Mouse (Mus musculus) small intestine, adult 2 months (tissue): ENCODE results near the gene Tmem88b. TPM values are rescaled to one million over a fixed set of nuclear protein-coding genes. Genes with fewer than 3 reads are reported as not detected.

ENCODE experiments used
- H3K27ac ChIP-seq: fragments of 200-500 bp; 2 replicates; pipeline ENCODE4 v1.5.1; 2012; ENCODE audit warnings: low read depth, low read length, control low read depth, inconsistent platforms; ENCODE audit not compliant: insufficient read depth
- H3K27me3 ChIP-seq: fragments of 200-500 bp; 2 replicates; pipeline ENCODE4 v1.6.1; 2012; ENCODE audit warnings: mild to moderate bottlenecking, moderate library complexity, low read length, inconsistent platforms; ENCODE audit not compliant: control insufficient read depth, insufficient read depth
- H3K36me3 ChIP-seq: fragments of 200-500 bp; 2 replicates; pipeline ENCODE4 v1.6.1; 2012; ENCODE audit warnings: mild to moderate bottlenecking, low read length, control low read depth, inconsistent platforms; ENCODE audit not compliant: control insufficient read depth, insufficient read depth
- H3K4me1 ChIP-seq: fragments of 200-500 bp; 2 replicates; pipeline ENCODE4 v1.6.1; 2012; ENCODE audit warnings: low read length, inconsistent platforms, mixed read lengths; ENCODE audit not compliant: control insufficient read depth, insufficient read depth, insufficient read length
- H3K4me3 ChIP-seq: fragments of 200-500 bp; 2 replicates; pipeline ENCODE4 v1.5.1; 2012; ENCODE audit warnings: low read depth, mild to moderate bottlenecking, control low read depth, inconsistent platforms, low read length, moderate library complexity
- CTCF ChIP-seq: fragments of 200-500 bp; IDR thresholded peaks from 2 replicates; pipeline ENCODE4 v1.5.1; 2012; ENCODE audit warnings: low read depth, mild to moderate bottlenecking, control low read depth, inconsistent platforms, low read length, moderate library complexity, mixed read lengths; ENCODE audit not compliant: insufficient replicate concordance, insufficient read length; ENCODE audit errors: extremely low read depth
- POLR2A ChIP-seq: fragments of 200-500 bp; IDR thresholded peaks from 2 replicates; pipeline ENCODE4 v1.6.1; 2012; ENCODE audit warnings: low read depth, mild to moderate bottlenecking, control low read depth, inconsistent platforms, low read length, moderate library complexity
- WGBS: fragments of 180-500 bp; shearing (Covaris S2); methylation state at CpG from one replicate; pipeline ENCODE4 v1.1.7; 2018; 5-methylcytosine and 5-hydroxymethylcytosine counted together
- polyA plus RNA-seq: library from polyadenylated mRNA; depleted of rRNA; stranded (reverse); fragments of >200 nt; gene quantifications from 2 replicates; pipeline ENCODE4 v1.2.3, GENCODE M21; 2012

Gene Tmem88b
- polyA plus RNA-seq, 1 experiment: 2.6 TPM

DNA sequence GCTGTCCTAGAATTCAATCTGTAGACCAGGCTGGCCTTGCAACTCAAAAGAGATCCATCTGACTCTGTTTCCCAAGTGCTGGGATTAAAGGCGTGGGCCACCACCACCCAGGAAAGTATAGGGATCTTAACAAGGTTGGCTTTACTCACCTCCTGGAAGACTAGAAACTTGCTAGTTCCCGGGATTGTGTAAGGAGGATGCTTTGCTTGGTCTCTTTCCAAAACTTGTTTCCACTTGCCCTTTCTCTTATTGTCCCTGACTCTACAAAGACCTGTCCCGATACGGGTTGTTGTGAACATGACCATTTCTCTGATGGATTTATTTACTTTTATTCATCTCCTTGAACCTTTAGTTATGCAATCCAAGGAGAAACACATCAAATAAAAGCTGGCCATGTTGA is 44.2 kb upstream of the Tmem88b start:
- Histone ChIP-seq H3K27me3 (no peaks in the 10 kb centered on the region), H3K27ac (no peak overlapping the region), H3K36me3 (peaks cover 13% of the 10 kb centered on the region), H3K4me1 (peaks cover 13% of the 10 kb centered on the region), H3K4me3 (no peak overlapping the region)
- WGBS: 94% methylated on average over 4 of the region's 4 CpGs
- TF ChIP-seq POLR2A (no peak), CTCF (no peak)

- TF ChIP-seq CTCF: no peak
- no peak for TF ChIP-seq POLR2A
- 93% methylated on average over 16 of the region's 16 CpGs for WGBS
- peaks cover 66% of the 10 kb centered on the region for H3K36me3 ChIP-seq
- no peak overlapping the region for H3K27ac ChIP-seq
- no peaks in the 10 kb centered on the region for H3K4me1 ChIP-seq
- H3K4me3 ChIP-seq: no peak overlapping the region
- H3K27me3 ChIP-seq: no peaks in the 10 kb centered on the region
These were observed 37.8 kb upstream of the Tmem88b start for GRCm38 (mm10) chr4:155823443-155823842.

- 71% methylated on average over 7 of the region's 7 CpGs for WGBS
- no peaks in the 10 kb centered on the region for H3K4me1 ChIP-seq
- no peaks in the 10 kb centered on the region for H3K27me3 ChIP-seq
- TF ChIP-seq CTCF (peak; percentile 39; the same call in 1 of the 2 replicates), POLR2A (no peak)
- H3K4me3 ChIP-seq: no peak overlapping the region
- no peak overlapping the region for H3K27ac ChIP-seq
- H3K36me3 ChIP-seq: peaks cover 80% of the 10 kb centered on the region
These were observed 35.4 kb upstream of the Tmem88b start for GRCm38 (mm10) chr4:155821025-155821424.

GRCm38 (mm10) chr4:155817533-155817932 is 31.9 kb upstream of the Tmem88b start:
- H3K36me3 ChIP-seq: peaks cover 71% of the 10 kb centered on the region
- 36% methylated on average over 4 of the region's 4 CpGs for WGBS

DNA sequence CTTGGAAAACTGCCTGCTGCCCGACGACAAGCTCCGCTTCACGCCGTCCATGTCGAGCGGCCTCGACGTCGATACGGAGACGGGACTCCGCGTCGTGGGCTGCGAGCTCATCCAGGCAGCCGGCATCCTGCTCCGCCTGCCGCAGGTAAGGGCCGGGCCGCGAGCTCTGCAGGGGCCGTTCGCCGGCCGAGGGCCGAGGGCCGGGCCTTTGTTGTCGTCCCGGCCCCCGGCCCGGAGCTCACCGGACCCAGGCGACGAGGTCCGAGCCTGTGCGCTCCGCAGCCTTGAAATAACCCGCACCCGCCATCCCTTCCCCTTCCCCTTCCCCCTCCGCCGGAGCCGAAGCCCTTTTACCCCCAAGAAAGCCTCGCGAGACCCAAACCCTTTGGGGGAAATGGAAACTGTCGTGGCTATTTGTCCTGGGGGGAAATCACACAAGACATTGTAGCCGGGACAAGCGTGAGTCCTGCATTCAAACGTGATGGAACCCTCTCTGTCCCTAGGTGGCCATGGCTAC is 27.0 kb upstream of the Tmem88b start:
- 1% methylated on average over 49 of the region's 49 CpGs for WGBS
- peaks cover 52% of the 10 kb centered on the region for H3K36me3 ChIP-seq
- peak overlapping the region; percentile 78 for H3K27ac ChIP-seq
- TF ChIP-seq CTCF (no peak), POLR2A (no peak)
- H3K4me3 ChIP-seq: peak overlapping the region; percentile 95
- no peaks in the 10 kb centered on the region for H3K27me3 ChIP-seq
- H3K4me1 ChIP-seq: peaks cover 3% of the 10 kb centered on the region; the same call in 1 of the 2 replicates

More at GRCm38 (mm10) chr4:155817533-155817932, 31.9 kb upstream of the Tmem88b start:
- Histone ChIP-seq H3K27ac (no peak overlapping the region), H3K4me3 (no peak overlapping the region), H3K27me3 (no peaks in the 10 kb centered on the region), H3K4me1 (peaks cover 3% of the 10 kb centered on the region; the same call in 1 of the 2 replicates)
- TF ChIP-seq CTCF (no peak), POLR2A (no peak)

DNA sequence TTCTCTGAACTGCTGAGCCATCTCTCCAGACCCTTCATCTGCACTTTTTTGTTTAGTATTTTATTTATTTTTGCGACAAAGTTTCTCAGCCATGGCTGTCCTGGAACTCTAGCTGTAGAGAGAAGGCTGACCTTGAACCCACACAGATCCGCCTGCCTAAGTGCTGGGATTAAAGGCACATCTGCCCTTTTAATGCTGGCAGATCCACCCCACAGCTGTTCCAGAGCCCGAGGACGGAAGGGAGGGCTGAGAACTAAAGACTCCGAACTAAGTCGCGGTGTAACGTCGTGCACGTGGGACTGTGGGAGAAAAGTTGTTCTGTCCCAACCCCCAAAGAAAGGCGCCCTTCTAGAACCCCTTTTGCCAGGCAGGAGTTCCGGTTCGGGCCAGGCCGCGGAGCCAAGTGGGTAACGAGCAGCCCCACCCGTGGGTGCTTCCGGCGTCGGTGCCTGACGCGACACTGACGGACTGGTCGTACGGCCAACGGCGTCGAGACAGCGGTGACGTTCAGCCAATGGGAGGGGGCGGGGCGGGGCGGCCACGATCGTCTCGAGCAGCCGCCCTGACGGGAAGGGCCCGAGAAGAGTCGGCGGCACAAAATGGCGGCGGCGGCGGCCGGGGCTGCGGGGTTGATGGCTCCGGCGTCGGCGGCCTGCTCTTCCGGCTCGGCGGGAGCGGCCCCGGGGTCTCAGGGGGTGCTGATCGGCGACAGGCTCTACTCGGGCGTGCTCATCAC is 26.4 kb upstream of the Tmem88b start, which contains the start of gene Ccnl2:
Gene Ccnl2, plus strand, starts transcription at position 561 of the 736 bp plus-strand sequence.
- H3K27ac ChIP-seq: peak within 1 kb of the TSS; percentile 96
- peaks cover 52% of the 10 kb centered on the region for H3K36me3 ChIP-seq
- peaks cover 3% of the 10 kb centered on the region; the same call in 1 of the 2 replicates for H3K4me1 ChIP-seq
- under 1% methylated on average over 59 of the region's 60 CpGs for WGBS
- TF ChIP-seq POLR2A (peak; percentile 71), CTCF (no peak)
- H3K27me3 ChIP-seq: no peaks in the 10 kb centered on the region
- peak within 1 kb of the TSS; percentile 95 for H3K4me3 ChIP-seq

GRCm38 (mm10) chr4:155807841-155808240 is 22.2 kb upstream of the Tmem88b start:
- no peaks in the 10 kb centered on the region for H3K27me3 ChIP-seq
- no peak overlapping the region for H3K27ac ChIP-seq
- H3K36me3 ChIP-seq: peaks cover 33% of the 10 kb centered on the region
- TF ChIP-seq CTCF (no peak), POLR2A (no peak)
- 85% methylated on average over 3 of the region's 3 CpGs for WGBS
- no peak overlapping the region for H3K4me3 ChIP-seq
- peaks cover under 1% of the 10 kb centered on the region; the same call in 1 of the 2 replicates for H3K4me1 ChIP-seq
